Mouse (Mus musculus) 3134 (cell line): ENCODE results near the gene Inafm1.
A peak's percentile ranks its signal among the peaks of the same experiment; 100 is the strongest.
"Not testable (repeated sequence)": the region's sequence is repeated elsewhere in the genome, so short reads cannot be mapped to it uniquely, and the experiment has no call there.

Experiments used
- DNase-seq: peaks from one replicate; pipeline ENCODE4 v3.0.0-alpha.2; 2011; ENCODE audit warnings: low spot score; ENCODE audit not compliant: insufficient read length; ENCODE audit errors: extremely low read depth

Inafm1 gene

GRCm38 (mm10) chr7:16265856-16266255 is 7.6 kb downstream of the Inafm1 start:
- no peak for DNase-seq

- no peak for DNase-seq
Measured at GRCm38 (mm10) chr7:16263843-16264242, 9.6 kb downstream of the Inafm1 start.

GRCm38 (mm10) chr7:16263015-16263787 is 10.2 kb downstream of the Inafm1 start:
- DNase-seq: no peak

GRCm38 (mm10) chr7:16261097-16261496 is 12.3 kb downstream of the Inafm1 start:
- DNase-seq: no peak

GRCm38 (mm10) chr7:16259110-16259590 is 14.3 kb downstream of the Inafm1 start, which contains the start of gene C5ar1:
TSS of gene C5ar1 (minus strand) at chr7:16259540.
- no peak for DNase-seq

- no peak for DNase-seq
Measured at GRCm38 (mm10) chr7:16257830-16258229, 15.6 kb downstream of the Inafm1 start.

- DNase-seq: not testable (repeated sequence)
Measured at GRCm38 (mm10) chr7:16255963-16256362, 17.5 kb downstream of the Inafm1 start.

- peak; percentile 31 for DNase-seq
Measured at GRCm38 (mm10) chr7:16254195-16254594, 19.2 kb downstream of the Inafm1 start.

GRCm38 (mm10) chr7:16250687-16251086 is 22.7 kb downstream of the Inafm1 start:
- no peak for DNase-seq

GRCm38 (mm10) chr7:16245958-16246357 is 27.5 kb downstream of the Inafm1 start:
- DNase-seq: no peak

- DNase-seq: no peak
Measured at GRCm38 (mm10) chr7:16244067-16244466, 29.4 kb downstream of the Inafm1 start, which contains the start of gene C5ar2. TSS of gene C5ar2 (minus strand) at chr7:16244154.

- DNase-seq: no peak
Measured at GRCm38 (mm10) chr7:16242198-16242597, 31.2 kb downstream of the Inafm1 start.

- peak; percentile 39 for DNase-seq
Measured at GRCm38 (mm10) chr7:16241787-16242186, 31.6 kb downstream of the Inafm1 start.

GRCm38 (mm10) chr7:16240978-16241303 is 32.5 kb downstream of the Inafm1 start:
- DNase-seq: no peak

- no peak for DNase-seq
Measured at GRCm38 (mm10) chr7:16240281-16240977, 33.0 kb downstream of the Inafm1 start.

GRCm38 (mm10) chr7:16239554-16239997 is 33.8 kb downstream of the Inafm1 start:
- DNase-seq: peak; percentile 48

GRCm38 (mm10) chr7:16229869-16230268 is 43.5 kb downstream of the Inafm1 start:
- DNase-seq: no peak
